Mouse (Mus musculus) intestine, embryonic 14.5 days (tissue): ENCODE measurements around the gene Slc35f4. TPM values are rescaled to one million over a fixed set of nuclear protein-coding genes. Genes with fewer than 3 reads are reported as not detected.
A peak's percentile ranks its signal among the peaks of the same experiment; 100 is the strongest.

Source experiments
- ATAC-seq: fragments of 200-750 bp; cut with Nextera tagmentation; replicated peaks from 2 replicates; pipeline ENCODE4 v1.8.0; 2017; ENCODE audit warnings: low read depth, moderate number of reproducible peaks, moderate TSS enrichment, moderate library complexity; ENCODE audit not compliant: low FRiP score, low TSS enrichment
- DNase-seq: peaks from one replicate; pipeline ENCODE4 v3.0.0-alpha.2; 2018; ENCODE audit warnings: low spot score
- H3K27ac ChIP-seq: fragments of 300-500 bp; sonication (generic); 2 replicates; pipeline ENCODE4 v1.5.1; 2014; ENCODE audit warnings: low read depth, mild to moderate bottlenecking, control low read depth
- H3K27me3 ChIP-seq: fragments of 300-500 bp; sonication (generic); replicated peaks from 2 replicates; pipeline ENCODE4 v1.6.1; 2014; ENCODE audit warnings: low read length, control low read depth; ENCODE audit not compliant: control insufficient read depth, insufficient read depth
- H3K36me3 ChIP-seq: fragments of 300-500 bp; sonication (generic); 2 replicates; pipeline ENCODE4 v1.6.1; 2014; ENCODE audit warnings: low read length, control low read depth; ENCODE audit not compliant: control insufficient read depth, insufficient read depth
- H3K4me1 ChIP-seq: fragments of 300-500 bp; sonication (generic); replicated peaks from 2 replicates; pipeline ENCODE4 v1.6.1; 2014; ENCODE audit warnings: low read length, control low read depth, mixed read lengths; ENCODE audit not compliant: control insufficient read depth, insufficient read depth
- H3K4me2 ChIP-seq: fragments of 300-500 bp; sonication (generic); 2 replicates; pipeline ENCODE4 v1.6.1; 2014; ENCODE audit warnings: low read length
- H3K4me3 ChIP-seq: fragments of 300-500 bp; sonication (generic); 2 replicates; pipeline ENCODE4 v1.5.1; 2014; ENCODE audit warnings: low read depth, low read length, control low read depth, mixed read lengths
- H3K9ac ChIP-seq: fragments of 300-500 bp; sonication (generic); 2 replicates; pipeline ENCODE4 v1.6.1; 2014; ENCODE audit warnings: mild to moderate bottlenecking, low read length
- H3K9me3 ChIP-seq: fragments of 300-500 bp; sonication (generic); 2 replicates; pipeline ENCODE4 v1.6.1; 2016; ENCODE audit warnings: low read length, control low read depth; ENCODE audit not compliant: control insufficient read depth
- WGBS: fragments of 180-500 bp; shearing (Covaris S2); extraction: QIAGEN DNeasy Blood & Tissue Kit; methylation state at CpG from one replicate; pipeline ENCODE4 v1.1.7; 2014; 5-methylcytosine and 5-hydroxymethylcytosine counted together
- polyA plus RNA-seq: library from polyadenylated mRNA; unstranded; fragments of >200 nt; fragmentation: Nextera tagmentation; extraction: Ambion mirVana; gene quantifications from 2 replicates; pipeline ENCODE4 v1.2.1, GENCODE M21; 2014

The Slc35f4 gene
- polyA plus RNA-seq, 1 experiment from 2014 or later = 0.30 TPM

DNA sequence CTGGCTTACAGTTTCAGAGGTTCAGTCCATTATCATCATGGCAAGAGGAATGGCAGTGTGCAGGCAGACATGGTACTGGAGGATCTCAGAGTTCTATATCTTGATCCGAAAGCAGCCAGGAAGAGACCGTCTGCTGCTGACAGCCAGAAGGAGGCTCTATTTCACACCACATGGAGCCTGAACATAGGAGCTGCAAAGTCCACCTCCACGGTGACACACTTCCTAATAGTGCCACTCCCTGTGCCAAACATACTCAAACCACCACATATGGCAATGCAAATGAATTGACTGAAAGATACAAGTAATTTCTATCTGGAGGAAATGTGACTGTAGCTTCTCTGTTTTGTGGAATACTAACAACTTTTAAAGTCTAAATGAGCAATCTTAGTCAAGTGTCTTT, 89.0 kb downstream of the Slc35f4 start:
- Histone ChIP-seq H3K9me3 (no peaks in the 10 kb centered on the region), H3K27me3 (no peaks in the 10 kb centered on the region), H3K36me3 (no peaks in the 10 kb centered on the region), H3K4me3 (no peak overlapping the region), H3K4me1 (no peaks in the 10 kb centered on the region), H3K27ac (no peak overlapping the region), H3K9ac (no peak overlapping the region), H3K4me2 (no peak overlapping the region)
- DNase-seq = no peak
- 83% methylated on average over 3 of the region's 3 CpGs for WGBS
- no peak for ATAC-seq

DNA sequence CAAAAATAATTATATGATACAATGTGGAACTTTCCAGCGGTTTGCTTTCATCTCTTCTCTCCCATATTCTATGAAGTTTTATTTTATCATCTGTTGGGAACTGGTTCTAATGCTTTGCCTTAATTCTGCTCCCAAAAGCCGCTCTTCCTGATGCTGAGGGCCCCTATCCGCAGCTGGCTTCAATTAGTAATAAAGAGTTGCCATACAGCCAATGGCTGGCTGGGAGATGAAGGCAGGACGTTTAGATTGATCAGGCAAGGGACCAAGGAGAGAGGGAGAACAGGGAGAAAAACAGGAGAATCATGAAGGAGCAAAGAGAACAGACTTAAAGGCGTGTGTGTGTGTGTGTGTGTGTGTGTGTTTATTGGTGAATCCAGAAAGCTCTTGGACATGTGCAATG, 94.0 kb downstream of the Slc35f4 start:
- DNase-seq (no peak), ATAC-seq (no peak)
- Histone ChIP-seq H3K4me1 (no peaks in the 10 kb centered on the region), H3K27ac (no peak overlapping the region), H3K9me3 (no peaks in the 10 kb centered on the region), H3K27me3 (no peaks in the 10 kb centered on the region), H3K4me2 (no peak overlapping the region), H3K36me3 (no peaks in the 10 kb centered on the region), H3K9ac (no peak overlapping the region), H3K4me3 (no peak overlapping the region)
- WGBS = 72% methylated on average over 5 of the region's 5 CpGs

DNA sequence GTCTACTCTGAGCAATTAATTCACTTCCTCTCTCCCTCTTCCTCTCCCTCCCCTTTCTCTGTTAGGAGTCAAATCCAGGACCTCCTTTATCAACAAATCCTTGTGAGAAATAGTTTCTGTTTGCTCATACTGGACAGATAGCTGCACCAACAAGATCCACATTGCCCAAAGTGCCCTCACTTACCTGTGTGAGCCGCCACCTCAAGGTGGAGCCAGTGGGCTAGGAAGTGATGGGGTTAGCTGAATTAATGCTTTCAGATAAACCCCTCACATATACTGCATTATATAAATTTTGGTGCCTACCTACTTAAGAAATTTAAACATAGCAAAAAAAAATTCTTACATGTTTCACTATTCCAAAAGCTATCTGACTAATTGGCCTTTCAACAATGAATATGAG, 133.4 kb downstream of the Slc35f4 start:
- no peak overlapping the region for H3K9ac ChIP-seq
- no peak overlapping the region for H3K27ac ChIP-seq
- DNase-seq (no peak), ATAC-seq (no peak)
- H3K4me1 ChIP-seq = no peaks in the 10 kb centered on the region
- H3K4me2 ChIP-seq = no peak overlapping the region
- WGBS = 41% methylated on average over 1 of the region's 1 CpGs
- no peak overlapping the region for H3K4me3 ChIP-seq
- no peaks in the 10 kb centered on the region for H3K9me3 ChIP-seq
- no peaks in the 10 kb centered on the region for H3K36me3 ChIP-seq
- H3K27me3 ChIP-seq = no peaks in the 10 kb centered on the region

DNA sequence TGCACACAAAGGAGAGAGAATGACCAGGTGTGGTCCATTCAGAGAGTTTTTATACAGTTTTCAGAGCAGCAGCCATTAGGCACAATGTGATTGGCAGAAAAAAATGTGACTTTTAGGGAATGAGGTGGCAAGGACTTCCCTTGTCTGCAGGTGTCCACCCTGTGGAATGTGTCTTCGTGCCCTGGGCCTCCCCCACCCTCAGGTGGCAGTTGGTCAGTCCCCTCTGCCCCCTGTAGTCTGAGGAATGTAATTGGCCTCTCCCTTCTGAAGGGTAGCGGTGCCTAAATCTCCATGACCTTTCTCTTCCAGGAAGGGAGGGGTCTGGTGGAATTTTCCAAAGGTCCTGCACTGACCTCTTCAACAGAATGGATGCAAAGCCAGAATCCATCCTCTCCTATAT, 163.7 kb downstream of the Slc35f4 start:
- DNase-seq = no peak
- H3K9me3 ChIP-seq = no peaks in the 10 kb centered on the region
- no peak overlapping the region for H3K4me2 ChIP-seq
- no peaks in the 10 kb centered on the region for H3K36me3 ChIP-seq
- H3K27ac ChIP-seq = no peak overlapping the region
- H3K4me3 ChIP-seq = no peak overlapping the region
- no peaks in the 10 kb centered on the region for H3K27me3 ChIP-seq
- 68% methylated on average over 2 of the region's 2 CpGs for WGBS
- no peak for ATAC-seq
- no peaks in the 10 kb centered on the region for H3K4me1 ChIP-seq
- H3K9ac ChIP-seq = no peak overlapping the region

DNA sequence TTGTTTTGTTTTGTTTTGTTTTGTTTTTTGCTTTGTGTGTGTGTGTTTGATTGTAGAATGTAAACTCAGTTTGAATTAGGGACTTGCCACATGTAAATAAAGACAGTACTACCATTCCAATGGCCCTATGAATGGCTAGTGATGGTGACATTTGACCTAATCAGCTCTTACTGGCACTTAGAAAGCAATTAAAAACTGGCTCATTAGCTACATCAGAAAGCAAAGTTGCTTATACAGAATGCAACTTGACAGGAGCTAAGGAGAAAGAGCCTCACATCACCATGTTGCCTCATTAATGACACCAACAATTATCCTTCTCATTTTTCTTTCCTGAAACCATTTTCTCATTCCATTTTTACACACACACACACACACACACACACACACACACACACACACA, 170.3 kb downstream of the Slc35f4 start:
- no peak overlapping the region for H3K4me3 ChIP-seq
- ATAC-seq = no peak
- no peaks in the 10 kb centered on the region for H3K4me1 ChIP-seq
- no peaks in the 10 kb centered on the region for H3K9me3 ChIP-seq
- H3K4me2 ChIP-seq = no peak overlapping the region
- no peaks in the 10 kb centered on the region for H3K36me3 ChIP-seq
- DNase-seq = no peak
- H3K9ac ChIP-seq = no peak overlapping the region
- no peak overlapping the region for H3K27ac ChIP-seq
- H3K27me3 ChIP-seq = no peaks in the 10 kb centered on the region

DNA sequence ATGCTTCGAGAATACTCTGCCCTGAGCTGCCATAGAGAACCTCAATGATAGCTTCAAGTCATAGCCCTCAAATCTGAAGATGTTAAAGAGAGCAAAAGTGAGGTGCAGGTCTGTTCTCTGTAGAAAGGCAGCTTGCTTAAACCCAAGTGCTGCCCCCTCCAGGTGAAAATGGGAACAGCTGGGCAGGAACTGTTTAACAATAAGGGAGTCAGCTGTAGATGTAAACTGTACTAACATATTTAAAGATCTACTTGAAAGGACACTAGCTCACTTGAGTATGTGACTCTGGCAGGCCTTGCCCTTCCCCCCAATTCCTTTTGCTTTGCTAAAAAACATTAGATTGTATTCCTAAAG, 177.0 kb downstream of the Slc35f4 start:
- H3K4me2 ChIP-seq = no peak overlapping the region
- H3K27me3 ChIP-seq = no peaks in the 10 kb centered on the region
- H3K36me3 ChIP-seq = no peaks in the 10 kb centered on the region
- DNase-seq (peak; percentile 74), ATAC-seq (no peak)
- WGBS = 71% methylated on average over 1 of the region's 1 CpGs
- no peak overlapping the region for H3K27ac ChIP-seq
- H3K4me1 ChIP-seq = no peaks in the 10 kb centered on the region
- no peak overlapping the region for H3K9ac ChIP-seq
- H3K9me3 ChIP-seq = no peaks in the 10 kb centered on the region
- no peak overlapping the region for H3K4me3 ChIP-seq

DNA sequence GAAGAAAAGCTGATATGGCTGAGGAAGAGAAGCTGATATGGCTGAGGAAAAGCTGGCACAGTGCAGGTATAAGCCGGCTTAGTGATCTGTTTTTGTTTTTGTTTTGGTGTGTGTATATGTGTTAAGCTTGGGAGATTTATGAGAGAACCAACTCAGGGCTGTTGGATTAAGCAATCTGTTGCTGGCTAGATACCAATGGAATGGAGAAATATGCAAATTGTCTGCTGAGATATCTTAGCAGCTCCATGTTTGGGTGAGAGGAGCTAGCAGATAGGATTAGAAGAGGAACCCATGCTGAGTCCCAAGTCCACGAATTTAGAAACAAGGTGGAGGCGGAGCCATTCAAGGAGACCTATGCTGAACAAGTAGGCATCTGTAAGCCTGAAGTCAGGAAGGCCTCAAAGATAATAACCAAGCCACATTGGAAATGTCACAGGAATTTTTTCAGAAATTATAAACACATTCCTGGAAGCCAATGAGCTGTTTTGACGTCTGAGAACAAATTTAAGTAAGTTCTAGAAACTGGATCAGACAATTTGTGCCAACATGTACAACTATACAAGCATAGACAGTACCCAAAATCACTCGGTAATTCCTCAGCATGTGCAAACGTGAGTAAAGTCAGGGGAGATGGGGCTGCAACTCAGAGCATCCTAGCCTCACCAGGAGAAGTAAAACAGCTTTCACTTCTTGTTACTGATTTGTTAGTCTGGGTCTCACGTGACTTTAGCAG, 177.5 kb downstream of the Slc35f4 start:
- Histone ChIP-seq H3K36me3 (no peaks in the 10 kb centered on the region), H3K9ac (no peak overlapping the region), H3K27me3 (no peaks in the 10 kb centered on the region), H3K27ac (no peak overlapping the region), H3K4me1 (no peaks in the 10 kb centered on the region), H3K4me2 (no peak overlapping the region), H3K9me3 (no peaks in the 10 kb centered on the region), H3K4me3 (no peak overlapping the region)
- DNase-seq (no peak), ATAC-seq (no peak)
- WGBS = 66% methylated on average over 7 of the region's 7 CpGs

DNA sequence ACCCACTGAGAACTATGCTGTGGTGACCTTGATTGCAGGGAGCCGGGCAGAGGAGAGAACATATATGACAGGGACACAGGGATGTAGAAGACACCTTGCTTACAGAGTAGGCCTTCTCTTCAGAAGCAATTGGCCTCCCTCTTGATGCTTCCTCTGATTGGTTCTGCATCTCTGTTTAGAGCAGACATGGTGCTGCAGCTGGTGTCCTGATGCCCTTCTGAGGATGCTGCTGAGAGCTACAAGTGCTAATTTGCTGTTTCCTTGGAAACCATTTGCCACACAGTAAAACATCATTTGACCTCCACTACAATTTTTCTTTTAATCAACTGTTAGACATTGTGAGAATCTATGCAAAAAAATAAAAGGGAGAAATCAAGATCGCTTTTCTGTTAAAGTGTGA, 180.0 kb downstream of the Slc35f4 start:
- DNase-seq = no peak
- ATAC-seq = no peak
- H3K4me3 ChIP-seq = no peak overlapping the region
- no peak overlapping the region for H3K9ac ChIP-seq
- no peak overlapping the region for H3K4me2 ChIP-seq
- no peak overlapping the region for H3K27ac ChIP-seq
- H3K27me3 ChIP-seq = no peaks in the 10 kb centered on the region
- no peaks in the 10 kb centered on the region for H3K36me3 ChIP-seq
- H3K9me3 ChIP-seq = no peaks in the 10 kb centered on the region
- WGBS = 87% methylated on average over 2 of the region's 2 CpGs
- H3K4me1 ChIP-seq = no peaks in the 10 kb centered on the region

DNA sequence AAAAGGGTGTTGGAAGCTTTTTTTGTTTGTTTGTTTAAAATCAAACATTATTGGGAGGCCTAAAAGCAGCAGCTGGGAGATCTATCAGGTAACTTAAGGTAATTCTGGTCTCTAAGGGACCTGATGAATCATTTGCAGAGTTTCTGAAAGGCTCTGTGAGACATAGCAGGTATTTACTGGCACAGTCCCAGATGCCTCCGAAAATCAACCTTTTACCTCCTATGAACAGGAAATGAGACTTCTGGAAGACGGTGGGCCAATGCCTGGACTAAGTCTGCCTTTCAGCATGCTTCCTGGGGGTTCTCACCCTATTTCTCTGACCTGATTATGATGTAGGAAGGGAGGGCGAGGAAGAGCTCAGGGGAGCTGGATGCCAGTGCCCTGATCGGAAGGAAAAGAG, 188.8 kb downstream of the Slc35f4 start:
- H3K4me2 ChIP-seq = no peak overlapping the region
- ATAC-seq = no peak
- no peaks in the 10 kb centered on the region for H3K4me1 ChIP-seq
- H3K4me3 ChIP-seq = no peak overlapping the region
- H3K36me3 ChIP-seq = no peaks in the 10 kb centered on the region
- no peak overlapping the region for H3K9ac ChIP-seq
- no peak for DNase-seq
- 57% methylated on average over 4 of the region's 4 CpGs for WGBS
- no peak overlapping the region for H3K27ac ChIP-seq
- no peaks in the 10 kb centered on the region for H3K27me3 ChIP-seq
- no peaks in the 10 kb centered on the region for H3K9me3 ChIP-seq
